Mouse (Mus musculus): Measurements from ENCODE around the gene Ptges2. TPM values are rescaled to one million over a fixed set of nuclear protein-coding genes. Genes with fewer than 3 reads are reported as not detected.

The Ptges2 gene
- total RNA-seq, 4 experiments from 2014 or later = 58.8 to 71.3 (median 63.6) TPM

GRCm38 (mm10) chr2:32439177-32439576, 43.5 kb downstream of the Ptges2 start:
- DNase-seq (ENCODE audit: low spot score) = no peak

DNA sequence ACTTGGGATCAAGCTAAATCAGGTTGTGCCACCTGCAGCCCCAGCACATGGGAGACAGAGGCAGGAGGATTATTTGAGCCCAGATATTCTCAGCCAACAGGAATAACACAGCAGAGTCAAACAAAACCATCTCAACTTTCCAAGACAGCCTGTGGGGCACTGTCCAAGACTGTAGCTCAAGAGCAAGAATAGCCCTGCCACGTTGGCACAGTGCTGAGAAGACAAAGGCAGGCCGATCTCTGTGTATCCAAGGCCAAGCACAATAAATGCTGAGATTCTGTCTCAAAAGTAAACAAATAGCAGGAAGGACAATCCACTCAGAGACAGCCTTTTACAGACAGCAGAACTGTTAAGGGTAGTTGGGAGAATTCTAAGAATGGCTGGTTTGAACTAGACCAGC, 44.5 kb downstream of the Ptges2 start:
- no peak for DNase-seq (ENCODE audit: low spot score)

GRCm38 (mm10) chr2:32440632-32441031, 44.9 kb downstream of the Ptges2 start:
- DNase-seq (ENCODE audit: low spot score) = no peak

DNA sequence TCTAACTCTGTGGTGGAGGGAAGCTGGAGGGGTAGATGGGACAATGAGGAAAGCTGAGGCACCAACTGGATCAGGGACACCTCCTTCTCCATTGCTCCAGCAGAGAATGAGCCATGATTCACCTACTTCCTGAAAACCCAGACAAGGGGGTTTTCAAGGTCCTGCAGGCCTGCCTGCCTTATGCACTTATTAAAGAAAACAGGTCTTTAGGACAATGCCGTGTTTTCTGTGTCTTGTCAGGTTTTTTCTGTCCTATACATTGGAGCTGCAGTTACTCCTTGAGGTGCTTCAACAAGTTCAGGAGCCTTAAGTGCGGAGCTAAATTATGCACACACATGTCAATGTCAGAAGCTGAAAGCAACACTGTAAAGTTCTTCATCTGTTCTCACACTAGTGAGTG, 45.9 kb downstream of the Ptges2 start:
- no peak for DNase-seq (ENCODE audit: low spot score)

GRCm38 (mm10) chr2:32445535-32445934, 49.8 kb downstream of the Ptges2 start:
- no peak for DNase-seq (ENCODE audit: low spot score)

- peak; percentile 72 for DNase-seq (ENCODE audit: low spot score)
Observed at GRCm38 (mm10) chr2:32447264-32447936, 51.7 kb downstream of the Ptges2 start.

- no peak for DNase-seq (ENCODE audit: low spot score)
Observed at GRCm38 (mm10) chr2:32448480-32448879, 52.8 kb downstream of the Ptges2 start.

GRCm38 (mm10) chr2:32449761-32450754, 54.4 kb downstream of the Ptges2 start, which contains the start of gene Naif1:
Gene Naif1 (plus strand): TSS chr2:32450457.
- no peak for DNase-seq (ENCODE audit: low spot score)

DNA sequence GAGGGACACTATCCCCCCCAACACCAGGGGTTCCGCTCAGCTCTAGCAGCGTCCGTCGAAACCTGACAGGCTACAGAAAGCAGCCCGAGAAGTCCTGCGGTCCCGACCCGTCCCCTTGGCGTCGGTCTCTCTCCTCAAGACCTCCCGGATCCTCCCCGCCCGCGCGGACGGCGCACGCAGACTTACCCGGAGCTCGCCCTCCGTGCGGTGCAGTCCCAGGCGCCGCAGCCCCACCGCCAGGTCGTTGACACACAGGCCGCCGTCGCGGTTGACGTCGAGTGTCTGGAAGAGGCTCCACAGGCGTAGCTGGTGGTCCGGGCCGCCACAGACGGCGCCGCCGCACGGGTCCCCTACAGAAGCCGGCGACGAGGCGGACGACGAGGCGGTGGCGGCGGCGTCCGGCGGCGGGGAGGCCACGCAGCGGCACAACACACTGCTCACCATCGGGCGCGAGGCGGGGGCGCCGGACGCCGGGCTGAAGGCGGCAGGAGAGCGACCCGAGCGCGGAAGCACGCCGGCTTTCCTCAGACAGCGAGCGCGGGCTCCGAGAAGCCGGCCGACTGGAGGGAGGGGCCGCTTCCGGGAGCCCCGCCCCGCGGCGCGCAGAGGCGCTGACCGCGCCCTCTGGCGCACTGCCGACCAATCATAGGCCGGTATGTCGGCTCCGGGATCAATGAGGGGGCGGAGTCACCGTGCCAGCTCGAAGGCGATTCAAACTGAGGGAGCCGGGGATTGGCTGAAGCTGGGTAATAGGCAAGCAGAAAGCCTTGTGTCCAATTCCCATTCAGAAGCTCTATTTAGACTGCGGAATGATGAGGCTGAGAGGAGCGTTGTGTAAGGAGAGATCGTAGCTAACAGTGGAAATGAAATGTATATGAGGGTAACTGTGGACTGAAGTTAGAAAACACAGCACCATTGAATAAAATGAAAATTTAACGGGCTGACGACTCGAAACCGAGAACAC, 55.5 kb downstream of the Ptges2 start, which contains the start of gene Slc25a25:
Gene Slc25a25 (minus strand): TSS at position 565 of the 964 bp plus-strand sequence.
- peak; percentile 95 for DNase-seq (ENCODE audit: low spot score)

- peak; percentile 99 for DNase-seq (ENCODE audit: low spot score)
Observed at GRCm38 (mm10) chr2:32451870-32452372, 56.2 kb downstream of the Ptges2 start.

DNA sequence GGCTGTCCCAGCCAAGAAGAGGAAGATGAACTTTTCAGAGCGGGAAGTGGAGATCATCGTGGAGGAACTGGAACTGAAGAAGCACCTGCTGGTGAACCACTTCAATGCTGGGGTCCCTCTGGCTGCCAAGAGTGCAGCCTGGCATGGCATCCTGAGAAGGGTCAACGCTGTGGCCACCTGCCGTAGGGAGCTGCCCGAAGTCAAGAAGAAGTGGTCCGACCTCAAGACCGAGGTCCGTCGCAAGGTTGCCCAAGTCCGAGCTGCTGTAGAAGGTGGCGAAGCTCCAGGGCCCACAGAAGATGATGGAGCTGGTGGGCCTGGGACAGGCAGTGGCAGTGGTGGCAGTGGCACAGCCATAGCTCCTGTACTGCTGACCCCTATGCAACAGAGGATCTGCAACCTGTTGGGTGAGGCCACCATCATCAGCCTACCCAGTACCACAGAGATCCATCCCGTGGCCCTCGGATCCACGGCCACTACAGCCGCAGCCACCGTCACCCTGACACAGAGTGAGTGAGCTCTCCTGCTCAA, 56.8 kb downstream of the Ptges2 start:
- DNase-seq (ENCODE audit: low spot score) = no peak

- DNase-seq (ENCODE audit: low spot score) = no peak
Observed at GRCm38 (mm10) chr2:32453641-32454303, 58.1 kb downstream of the Ptges2 start.

DNA sequence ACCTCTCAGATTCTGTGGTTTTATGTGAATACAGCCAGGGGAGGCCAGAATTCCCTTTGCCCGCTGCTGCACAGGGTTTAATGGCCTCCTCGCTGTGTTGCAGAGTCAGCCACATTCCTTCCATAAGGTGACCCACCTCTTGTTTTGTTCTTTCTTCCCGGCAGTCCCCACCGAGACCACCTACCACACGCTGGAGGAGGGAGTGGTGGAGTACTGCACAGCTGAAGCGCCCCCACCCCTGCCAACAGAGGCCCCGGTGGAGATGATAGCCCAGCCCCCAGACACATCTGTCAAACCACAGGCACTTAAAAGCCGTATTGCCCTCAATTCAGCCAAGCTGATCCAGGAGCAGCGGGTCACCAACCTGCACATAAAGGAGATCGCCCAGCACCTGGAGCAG, 58.9 kb downstream of the Ptges2 start:
- no peak for DNase-seq (ENCODE audit: low spot score)

GRCm38 (mm10) chr2:32455101-32455500, 59.4 kb downstream of the Ptges2 start:
- DNase-seq (ENCODE audit: low spot score) = no peak

Other genes starting within 250 kb of the Ptges2 start
- gene Prrc2b, start 244.8 kb upstream of the Ptges2 start, total RNA-seq (2022) = 10 to 100 TPM; 83.5 to 94.1 (median 89.2) TPM
- gene Pomt1, start 159.3 kb upstream of the Ptges2 start, total RNA-seq (2022) = 10 to 100 TPM; 12.5 to 15.0 (median 14.0) TPM
- 10 to 100 TPM; 22.9 to 24.5 (median 23.3) TPM for gene Uck1, start 135.7 kb upstream of the Ptges2 start, total RNA-seq (2022)
- gene Golga2, start 108.5 kb upstream of the Ptges2 start, total RNA-seq (2022) = 10 to 100 TPM; 75.1 to 88.9 (median 80.2) TPM
- 100 to 1,000 TPM; 221 to 257 (median 231) TPM for gene Swi5, start 107.8 kb upstream of the Ptges2 start, total RNA-seq (2022)
- gene Ciz1, start 43.6 kb upstream of the Ptges2 start, total RNA-seq (2022) = 10 to 100 TPM; 25.8 to 34.9 (median 28.0) TPM
- 1 to 10 TPM; 3.5 to 7.5 (median 4.6) TPM for gene Dnm1, start 42.6 kb upstream of the Ptges2 start, total RNA-seq (2022)
- 10 to 100 TPM; 43.8 to 49.1 (median 45.3) TPM for gene 1110008P14Rik, start 14.0 kb upstream of the Ptges2 start, total RNA-seq (2022)
- 1 to 10 TPM; 3.7 to 7.2 (median 6.4) TPM for gene Lcn2, start 7.6 kb upstream of the Ptges2 start, total RNA-seq (2022)
- 1 to 10 TPM; 3.4 to 4.4 (median 3.5) TPM for gene Naif1, start 54.6 kb downstream of the Ptges2 start, total RNA-seq (2022)
- 1 to 10 TPM; 6.4 to 7.8 (median 7.0) TPM for gene Slc25a25, start 55.5 kb downstream of the Ptges2 start, total RNA-seq (2022)
- gene Fam102a, start 139.4 kb downstream of the Ptges2 start, total RNA-seq (2022) = 10 to 100 TPM in 1 of 4 experiments, 1 to 10 TPM in 3; 6.8 to 10.9 (median 8.6) TPM
- gene Dpm2, start 175.0 kb downstream of the Ptges2 start, total RNA-seq (2022) = 10 to 100 TPM; 16.5 to 22.2 (median 18.6) TPM
- gene Pip5kl1, start 178.9 kb downstream of the Ptges2 start, total RNA-seq (2022) = under 1 TPM in 1 of 4 experiments, not detected in 3; 0.34 TPM
- gene 9430097D07Rik, start 179.8 kb downstream of the Ptges2 start, total RNA-seq (2022) = not detected
- 10 to 100 TPM; 15.6 to 23.2 (median 20.7) TPM for gene St6galnac4, start 191.2 kb downstream of the Ptges2 start, total RNA-seq (2022)
- gene St6galnac6, start 203.8 kb downstream of the Ptges2 start, total RNA-seq (2022) = 100 to 1,000 TPM; 102 to 131 (median 114) TPM
- 100 to 1,000 TPM; 656 to 809 (median 697) TPM for gene Ak1, start 225.9 kb downstream of the Ptges2 start, total RNA-seq (2022)

Measured in heart, adult 8-10 months (tissue).